Mouse (Mus musculus) mature B cell (primary cell): ENCODE measurements around the gene Slit3.

Source experiments
- in situ Hi-C: fragments of 300-500 bp; cut with MboI; formaldehyde crosslinking; loops from 2 replicates; pipeline ENCODE4 v1.14.3; 2019

The Slit3 gene

GRCm38 (mm10) chr11:35273416-35273815, 152.4 kb downstream of the Slit3 start:
- in situ Hi-C loops = no loop called here

DNA sequence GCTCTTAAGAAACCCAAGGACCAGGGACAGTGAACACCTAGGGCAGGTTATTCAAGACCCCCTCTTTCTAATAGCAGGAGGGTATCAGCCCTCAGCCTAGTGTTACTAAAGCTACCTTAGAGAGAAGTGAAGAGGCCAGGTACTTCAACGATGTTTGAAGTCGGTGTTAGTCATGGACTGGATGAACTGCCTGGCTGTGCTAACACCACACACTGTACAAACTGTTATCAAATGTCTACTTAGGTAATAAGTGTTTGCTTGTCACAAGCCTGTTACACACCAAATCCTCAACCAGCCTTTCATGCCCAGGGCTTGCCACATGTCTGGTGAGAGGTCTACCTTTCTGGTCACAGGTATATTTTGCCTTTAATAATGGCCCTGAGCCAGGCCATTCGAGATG, 153.0 kb downstream of the Slit3 start:
- in situ Hi-C loops = no loop called here

DNA sequence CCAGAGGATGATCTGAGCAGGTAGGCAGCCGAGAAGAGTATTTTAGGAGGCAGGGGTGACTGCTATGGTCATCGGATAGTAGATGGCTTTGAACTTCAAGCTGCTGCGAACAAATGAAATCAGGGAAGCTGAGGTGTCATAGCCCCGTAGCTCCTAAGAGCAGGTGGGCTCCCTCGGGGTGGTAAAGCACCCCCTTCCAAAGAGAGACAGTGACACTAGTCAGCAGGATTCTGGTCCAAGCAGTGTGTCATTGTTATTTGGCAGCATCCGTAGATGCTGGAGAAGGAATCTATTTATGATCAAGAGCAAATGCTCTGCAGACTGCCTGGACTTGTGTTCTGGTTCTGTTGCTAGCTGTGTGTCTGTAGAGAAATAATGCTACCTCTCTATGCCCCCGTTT, 154.3 kb downstream of the Slit3 start:
- in situ Hi-C loops = no loop called here

DNA sequence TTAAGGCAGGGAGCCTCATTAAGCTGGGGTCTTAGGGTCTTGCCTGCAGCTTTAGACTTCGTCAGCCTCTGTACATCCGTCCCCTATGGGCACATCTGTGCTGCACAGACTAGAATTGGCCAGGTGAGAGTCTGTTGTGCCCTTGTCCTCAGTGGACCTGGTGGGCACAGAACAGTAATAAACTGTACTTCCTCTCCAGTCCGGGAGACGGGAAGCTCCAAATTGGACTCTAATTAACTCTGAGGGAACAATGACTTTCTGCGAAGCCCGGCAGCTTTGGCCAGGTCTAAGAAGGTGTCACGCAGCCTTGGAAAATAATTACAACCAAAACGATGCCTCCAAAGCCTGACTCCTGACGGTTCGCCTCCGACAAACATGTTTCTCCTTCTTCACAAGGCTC, 155.0 kb downstream of the Slit3 start:
- in situ Hi-C loops = no loop called here

DNA sequence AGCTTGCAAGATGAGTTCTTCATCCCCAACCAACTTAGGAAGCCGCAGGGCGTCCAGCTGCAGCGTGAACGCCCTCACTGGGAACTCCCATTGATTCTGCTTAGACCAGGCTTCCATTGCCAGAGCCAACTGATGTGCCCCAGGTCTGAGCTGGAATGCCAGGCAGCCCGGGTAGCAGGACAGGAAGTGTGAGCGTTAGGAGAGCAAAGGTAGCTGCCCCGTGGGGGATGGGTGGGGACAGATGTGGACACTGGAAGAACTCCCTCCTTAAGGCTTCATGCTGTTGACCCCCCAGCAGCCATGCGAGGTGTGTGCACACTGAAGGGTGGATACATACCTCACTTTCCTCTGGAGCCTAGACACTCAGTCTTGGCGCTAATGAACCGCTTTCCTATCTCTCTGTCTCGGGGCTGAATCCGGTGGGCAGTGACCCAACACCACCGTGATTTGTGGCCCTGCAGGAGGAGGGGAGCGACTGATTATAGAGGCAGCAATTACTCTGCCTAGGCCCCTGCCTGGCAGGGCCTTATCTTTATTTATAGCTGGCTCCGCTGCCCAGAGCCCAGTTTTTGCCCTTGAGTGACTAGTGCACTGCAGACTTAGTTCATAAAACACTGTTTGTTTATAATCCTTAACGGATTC, 157.2 kb downstream of the Slit3 start:
- in situ Hi-C loops = no loop called here

GRCm38 (mm10) chr11:35280826-35281225, 159.8 kb downstream of the Slit3 start:
- in situ Hi-C loops = no loop called here

- in situ Hi-C loops = no loop called here
Observed at GRCm38 (mm10) chr11:35282001-35282632, 161.1 kb downstream of the Slit3 start.

DNA sequence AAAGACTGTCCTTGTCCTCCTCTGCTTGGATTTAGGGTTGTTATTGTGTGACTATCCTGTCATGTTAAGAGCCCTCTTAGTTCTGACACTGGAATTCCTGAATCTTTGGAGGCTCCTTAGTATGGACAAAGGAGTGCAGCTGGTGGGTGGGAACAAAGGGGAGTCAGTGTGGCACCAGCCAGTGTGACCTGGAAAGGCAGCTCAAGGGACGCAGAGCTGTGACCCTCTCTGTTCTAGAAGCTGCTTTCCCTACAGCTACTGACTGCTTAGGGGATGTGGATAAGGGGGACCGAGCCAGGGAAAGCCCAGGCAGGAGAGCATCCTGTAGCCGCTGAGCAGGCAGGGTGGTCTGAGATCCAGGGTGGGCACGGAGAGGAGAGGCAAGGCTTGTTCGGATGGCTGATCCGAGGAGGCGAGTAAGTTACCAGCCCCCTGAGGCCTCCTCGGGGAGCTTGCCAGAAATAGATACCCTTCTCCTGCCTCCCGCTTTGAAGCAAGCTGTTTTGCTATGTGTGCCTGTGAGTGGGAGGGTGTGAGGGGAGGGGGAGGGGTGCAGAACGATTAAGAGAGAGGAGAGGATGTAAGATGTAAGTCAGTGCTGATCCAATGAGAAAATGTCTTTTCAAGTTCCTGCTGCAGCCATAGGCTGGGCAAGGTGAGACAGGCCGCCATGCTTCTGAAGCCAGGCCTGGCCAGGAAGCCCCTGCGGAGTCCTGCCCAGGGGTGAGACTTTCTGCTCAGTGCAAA, 162.0 kb downstream of the Slit3 start:
- in situ Hi-C loops = no loop called here

DNA sequence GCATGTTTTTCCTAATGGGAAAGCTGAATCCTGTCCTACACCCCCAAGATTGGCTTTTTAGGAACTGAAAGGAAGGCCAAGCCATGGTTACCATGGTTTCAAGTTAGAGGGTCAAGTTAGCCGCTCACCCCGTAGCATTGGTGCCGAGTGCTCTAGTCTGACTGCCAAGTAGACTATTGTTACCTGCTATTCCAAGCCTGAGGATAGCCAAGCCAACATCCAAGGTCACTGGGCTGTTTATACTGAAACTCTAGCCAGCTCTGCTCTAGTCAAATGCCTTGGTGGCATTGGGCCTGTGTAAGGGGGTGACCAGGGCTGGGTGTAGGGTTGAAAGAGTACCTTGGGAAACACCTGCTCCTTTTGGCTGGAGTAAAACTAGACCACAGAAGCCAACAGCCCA, 162.7 kb downstream of the Slit3 start:
- in situ Hi-C loops = no loop called here

- in situ Hi-C loops = no loop called here
Observed at GRCm38 (mm10) chr11:35286578-35287390, 165.8 kb downstream of the Slit3 start.

GRCm38 (mm10) chr11:35288056-35288455, 167.0 kb downstream of the Slit3 start:
- in situ Hi-C loops = no loop called here

DNA sequence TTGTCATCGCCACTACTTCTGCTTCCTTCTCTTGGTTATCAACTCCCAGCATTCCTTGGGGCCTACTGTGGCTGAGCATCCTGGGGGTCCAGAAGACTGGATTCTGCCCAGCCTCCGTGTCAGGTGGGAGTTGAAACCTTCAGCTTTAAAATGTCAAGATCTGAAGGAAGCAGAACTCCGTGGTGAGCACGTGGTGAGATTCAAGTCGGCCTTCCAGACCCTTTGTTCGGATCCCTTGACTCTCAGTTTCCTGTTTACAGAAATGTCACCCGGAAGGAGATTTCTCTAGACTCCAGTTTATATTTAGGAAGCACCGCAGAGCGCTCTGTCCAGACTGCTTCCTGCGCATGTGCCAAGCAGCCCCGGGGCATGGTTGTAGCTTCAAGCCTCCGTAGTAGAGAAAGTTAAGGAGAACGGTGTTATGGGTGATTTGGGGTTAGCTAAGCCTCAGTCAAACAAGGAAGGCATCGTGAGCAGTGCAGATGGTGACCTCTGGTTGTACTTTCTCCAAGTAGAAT, 167.8 kb downstream of the Slit3 start:
- in situ Hi-C loops = no loop called here

GRCm38 (mm10) chr11:35292228-35292747, 171.3 kb downstream of the Slit3 start:
- in situ Hi-C loops = no loop called here

DNA sequence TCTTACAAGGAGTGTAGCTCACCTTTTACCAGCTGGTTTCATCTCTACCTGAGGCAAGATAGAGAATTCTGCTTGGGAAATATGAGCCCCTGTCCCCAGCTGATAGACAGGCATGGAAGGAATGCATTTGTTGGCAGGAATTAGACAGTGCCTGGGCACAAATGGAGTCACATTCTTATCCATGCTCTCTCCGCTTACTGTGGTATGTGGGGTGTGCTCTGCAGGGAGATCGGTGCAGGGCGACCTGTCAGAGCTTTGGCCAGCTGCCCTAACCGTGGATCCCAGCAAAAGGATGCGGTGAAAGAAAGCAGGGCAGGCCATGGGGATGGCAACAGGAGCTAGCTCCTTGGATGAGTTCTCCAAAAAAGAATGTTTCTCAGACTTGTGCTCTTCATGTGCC, 172.2 kb downstream of the Slit3 start:
- in situ Hi-C loops = no loop called here

DNA sequence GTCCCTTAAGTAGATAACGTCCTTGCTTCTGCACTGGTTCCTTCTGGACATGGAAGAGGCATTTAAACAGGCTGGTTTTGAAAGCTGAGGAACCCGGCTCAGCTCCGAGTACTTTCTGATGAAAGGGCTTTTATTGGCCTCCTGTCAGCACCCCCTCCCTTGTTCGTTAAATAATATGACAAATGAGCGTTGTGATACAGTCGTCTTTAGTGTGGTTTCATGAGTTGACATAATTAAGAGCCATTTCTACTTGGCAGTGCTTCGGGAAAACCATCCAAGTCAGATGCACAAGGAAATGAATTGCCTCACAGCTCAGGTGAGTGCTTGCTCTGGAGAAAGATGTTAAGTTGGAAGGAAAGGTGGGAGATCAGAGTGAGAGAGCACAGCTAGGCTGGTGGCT, 173.6 kb downstream of the Slit3 start:
- in situ Hi-C loops = no loop called here

GRCm38 (mm10) chr11:35295162-35295799, 174.3 kb downstream of the Slit3 start:
- in situ Hi-C loops = no loop called here

DNA sequence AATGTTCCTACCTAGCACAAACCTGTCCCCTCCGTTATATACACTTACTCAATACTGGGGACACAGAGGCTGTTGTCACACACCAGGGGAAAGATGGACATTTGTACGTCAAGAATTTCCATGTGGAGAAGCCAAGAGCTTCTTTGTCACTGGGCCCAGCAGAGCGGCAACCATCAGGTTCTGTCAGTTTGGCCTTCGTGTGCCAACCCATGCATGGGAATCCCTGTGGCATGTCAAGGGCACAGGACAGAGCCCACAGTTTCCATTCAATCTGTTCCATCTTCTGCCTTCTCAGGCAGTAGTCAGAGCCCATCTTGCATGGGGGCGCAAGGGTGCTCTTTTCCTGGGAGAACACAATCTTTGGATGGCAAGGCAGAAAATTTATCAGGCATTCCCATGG, 175.8 kb downstream of the Slit3 start:
- in situ Hi-C loops = no loop called here

DNA sequence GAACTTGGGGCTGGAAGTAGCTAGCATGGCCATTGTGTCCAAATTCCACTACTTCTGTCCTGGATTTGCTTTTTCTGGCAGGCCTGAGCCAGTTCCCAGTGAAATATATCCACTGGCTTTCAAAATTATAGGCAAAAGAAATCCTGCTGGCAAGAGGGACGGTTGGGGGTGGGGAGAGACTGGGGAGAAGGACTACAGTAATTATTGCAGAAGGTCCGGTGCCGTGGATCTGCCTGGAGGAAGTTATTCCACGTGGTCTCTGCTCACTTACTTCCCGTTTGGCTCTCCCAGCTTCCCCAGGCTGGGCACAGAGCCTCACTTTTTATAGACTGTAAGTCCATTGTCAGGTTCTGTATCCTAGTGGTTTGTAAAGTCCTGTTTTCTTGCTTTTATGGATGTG, 176.3 kb downstream of the Slit3 start:
- in situ Hi-C loops = no loop called here

DNA sequence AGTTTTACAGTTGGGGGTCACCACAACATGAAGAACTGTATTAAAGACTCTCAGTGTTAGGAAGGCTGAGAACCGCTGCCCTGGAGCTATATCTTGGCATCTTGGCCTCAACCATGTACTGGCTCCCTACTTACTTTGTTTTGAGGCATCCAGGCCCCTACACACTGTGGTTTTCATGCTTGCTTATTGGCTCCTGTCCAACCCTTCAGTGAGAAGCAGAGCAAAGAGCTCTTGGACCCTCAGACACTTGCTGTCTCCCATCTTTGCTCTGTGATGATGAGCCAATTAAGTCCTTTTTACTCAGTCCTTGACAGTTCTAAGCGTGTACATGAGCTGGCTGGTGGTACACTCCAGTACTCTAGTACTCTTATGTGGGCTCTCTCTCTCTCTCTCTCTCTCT, 177.5 kb downstream of the Slit3 start:
- in situ Hi-C loops = no loop called here

GRCm38 (mm10) chr11:35299857-35300375, 178.9 kb downstream of the Slit3 start:
- in situ Hi-C loops = no loop called here

DNA sequence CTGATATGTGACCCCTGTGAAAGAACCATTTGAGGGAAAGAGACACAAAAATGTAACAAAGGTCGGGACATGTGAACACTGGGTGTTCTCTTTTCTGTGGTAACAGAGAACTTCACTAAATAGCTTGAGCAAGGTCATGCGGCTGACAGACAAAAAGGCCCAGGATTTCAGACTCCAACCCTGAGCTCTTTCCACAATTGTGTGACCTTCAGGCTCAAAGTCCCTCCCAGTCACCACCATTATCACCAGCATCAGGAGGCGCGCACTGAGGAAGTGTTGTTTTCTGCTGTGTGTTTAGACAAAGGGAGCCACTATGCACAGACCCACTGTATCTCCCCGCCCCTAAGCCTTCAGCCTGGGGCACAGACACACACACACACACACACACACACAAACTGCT, 181.2 kb downstream of the Slit3 start:
- in situ Hi-C loops = no loop called here
